Mouse (Mus musculus) CD4-positive, CD25-positive, alpha-beta regulatory T cell, adult 2 months (primary cell): ENCODE measurements around the gene Iffo1.

Experiments
- DNase-seq: peaks from one replicate; pipeline ENCODE4 v3.0.0-alpha.2; 2012; ENCODE audit warnings: low read depth, low spot score

Gene Iffo1

GRCm38 (mm10) chr6:125139747-125140146 lies 5.3 kb upstream of the Iffo1 start:
- no peak for DNase-seq

- no peak for DNase-seq
These were observed 2.6 kb upstream of the Iffo1 start for GRCm38 (mm10) chr6:125142436-125142835.

GRCm38 (mm10) chr6:125143128-125143527 lies 1.9 kb upstream of the Iffo1 start:
- DNase-seq: no peak

GRCm38 (mm10) chr6:125143904-125144303 lies 1.1 kb upstream of the Iffo1 start:
- no peak for DNase-seq

- no peak for DNase-seq
These were observed 474 bp downstream of the Iffo1 start for GRCm38 (mm10) chr6:125145479-125145951.

- no peak for DNase-seq
These were observed 1.1 kb downstream of the Iffo1 start for GRCm38 (mm10) chr6:125146148-125146547.

GRCm38 (mm10) chr6:125146797-125147196 lies 1.8 kb downstream of the Iffo1 start:
- no peak for DNase-seq

GRCm38 (mm10) chr6:125147329-125147728 lies 2.3 kb downstream of the Iffo1 start:
- no peak for DNase-seq

GRCm38 (mm10) chr6:125148251-125148925 lies 3.3 kb downstream of the Iffo1 start:
- no peak for DNase-seq

GRCm38 (mm10) chr6:125148926-125149568 lies 4.0 kb downstream of the Iffo1 start:
- DNase-seq: no peak

GRCm38 (mm10) chr6:125149569-125149950 lies 4.5 kb downstream of the Iffo1 start:
- no peak for DNase-seq

- no peak for DNase-seq
These were observed 7.4 kb downstream of the Iffo1 start for GRCm38 (mm10) chr6:125152212-125153017.

- DNase-seq: no peak
These were observed 8.0 kb downstream of the Iffo1 start for GRCm38 (mm10) chr6:125153018-125153389.

GRCm38 (mm10) chr6:125153682-125154081 lies 8.6 kb downstream of the Iffo1 start:
- no peak for DNase-seq

- DNase-seq: peak; percentile 66
These were observed 9.5 kb downstream of the Iffo1 start for GRCm38 (mm10) chr6:125154550-125154949.

- no peak for DNase-seq
These were observed 10.2 kb downstream of the Iffo1 start for GRCm38 (mm10) chr6:125155262-125155661.

- DNase-seq: no peak
These were observed 11.4 kb downstream of the Iffo1 start for GRCm38 (mm10) chr6:125156491-125156890.

GRCm38 (mm10) chr6:125156903-125157614 lies 12.0 kb downstream of the Iffo1 start:
- DNase-seq: no peak

GRCm38 (mm10) chr6:125158944-125159492 lies 14.0 kb downstream of the Iffo1 start:
- no peak for DNase-seq

- no peak for DNase-seq
These were observed 14.9 kb downstream of the Iffo1 start for GRCm38 (mm10) chr6:125159773-125160557.

GRCm38 (mm10) chr6:125160558-125160853 lies 15.5 kb downstream of the Iffo1 start:
- DNase-seq: peak; percentile 13
